Mouse (Mus musculus): ENCODE results near the gene Apoa1.

The Apoa1 gene

DNA sequence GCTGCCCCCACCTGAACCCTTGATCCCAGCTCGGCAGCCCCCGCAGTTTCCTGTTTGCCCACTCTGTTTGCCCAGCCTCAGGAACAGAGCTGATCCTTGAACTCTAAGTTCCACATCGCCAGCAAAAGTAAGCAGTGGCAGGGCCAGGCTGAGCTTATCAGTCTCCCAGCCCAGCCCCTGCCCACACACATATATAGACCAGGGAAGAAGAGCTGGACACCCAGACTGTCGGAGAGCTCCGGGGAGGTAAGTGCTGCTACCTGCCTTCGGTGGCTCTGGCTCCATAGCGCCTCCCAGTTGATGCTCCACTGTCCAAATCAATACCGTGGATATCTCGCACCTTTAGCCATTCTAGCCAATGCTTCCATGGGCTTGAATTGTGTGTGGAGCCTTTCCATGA is at the start of gene Apoa1:
Apoa1 (plus strand) TSS at position 90 of the 400 bp plus-strand sequence.
- DNase-seq = no peak

DNA sequence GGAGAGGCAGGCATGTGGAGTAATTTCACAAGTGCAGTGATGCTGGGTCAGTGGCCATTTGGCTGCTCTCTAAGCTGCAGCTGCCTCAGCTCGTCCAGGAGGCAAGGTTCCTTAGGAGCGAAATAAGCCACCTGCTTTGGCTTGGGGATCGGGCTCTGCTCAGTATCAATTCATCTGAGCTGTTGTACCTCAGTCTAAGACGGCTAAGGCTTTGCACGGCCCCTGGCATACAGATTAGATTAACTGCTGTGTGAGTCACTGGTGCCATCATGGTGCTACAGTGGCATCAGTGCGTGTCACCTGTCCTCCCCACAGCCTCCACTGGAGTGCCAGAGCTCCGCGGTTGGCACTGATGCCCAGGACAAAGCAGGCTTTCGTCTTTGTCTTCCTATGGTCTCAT is 49.8 kb upstream of the Apoa1 start:
- DNase-seq = no peak

DNA sequence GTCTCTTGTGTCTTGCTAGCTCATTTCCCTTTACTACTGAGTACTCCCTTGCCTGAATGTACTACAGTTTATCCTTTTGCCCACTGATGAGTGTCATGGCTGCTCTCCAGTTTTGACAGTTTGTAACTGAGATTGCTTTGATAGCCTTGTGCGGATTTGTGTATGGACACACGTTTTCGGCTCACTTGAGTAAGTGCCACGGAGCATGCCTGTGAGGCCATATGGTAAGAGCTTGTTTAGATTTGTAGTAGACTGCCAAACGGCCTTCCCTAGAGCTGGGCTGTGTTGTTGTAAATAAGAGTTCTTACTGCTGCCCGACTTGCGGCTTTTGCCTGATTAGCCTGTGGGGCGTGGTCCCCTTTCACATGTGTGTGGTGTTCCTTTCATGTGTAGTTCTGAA is 47.1 kb upstream of the Apoa1 start:
- no peak for DNase-seq

DNA sequence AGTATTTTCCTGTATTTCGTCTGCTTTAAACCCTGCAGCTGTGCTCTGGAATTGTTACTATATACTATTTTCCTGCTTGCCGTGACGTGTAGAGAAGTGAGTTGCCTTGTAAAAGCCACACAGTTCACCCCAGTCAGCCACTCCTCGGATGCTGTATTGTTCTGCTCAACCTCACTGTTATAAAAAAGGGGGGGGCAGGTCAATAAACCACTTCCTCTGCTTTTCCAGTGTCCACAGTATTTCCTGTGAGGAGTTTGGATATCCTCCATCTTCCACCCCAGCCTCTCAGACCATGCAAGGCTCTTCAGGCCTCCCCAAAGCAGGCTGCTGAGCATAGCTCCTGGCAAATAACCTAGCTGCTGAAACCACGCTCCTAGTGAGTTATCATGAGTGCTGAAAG is 43.8 kb upstream of the Apoa1 start:
- peak; percentile 91 for DNase-seq

DNA sequence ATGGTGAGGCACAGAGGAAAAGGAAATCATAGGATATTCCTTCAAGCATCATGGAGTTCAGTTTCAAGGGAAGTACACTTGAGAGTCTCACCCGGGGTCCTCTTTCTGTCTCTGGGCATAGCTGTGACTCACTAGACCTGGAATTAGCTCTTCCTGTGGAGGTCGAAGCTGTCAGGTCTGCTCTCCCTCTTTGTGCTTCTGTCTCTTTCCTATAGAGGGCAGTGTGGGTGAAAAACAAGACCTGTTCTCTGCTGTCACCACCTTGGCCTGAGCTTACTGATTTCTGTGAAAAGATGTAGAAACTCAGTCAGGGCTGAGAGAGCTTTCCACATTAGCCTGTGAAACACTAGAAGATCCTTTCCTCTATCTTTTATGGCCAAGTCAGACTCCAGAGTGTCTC is 43.2 kb upstream of the Apoa1 start:
- no peak for DNase-seq

DNA sequence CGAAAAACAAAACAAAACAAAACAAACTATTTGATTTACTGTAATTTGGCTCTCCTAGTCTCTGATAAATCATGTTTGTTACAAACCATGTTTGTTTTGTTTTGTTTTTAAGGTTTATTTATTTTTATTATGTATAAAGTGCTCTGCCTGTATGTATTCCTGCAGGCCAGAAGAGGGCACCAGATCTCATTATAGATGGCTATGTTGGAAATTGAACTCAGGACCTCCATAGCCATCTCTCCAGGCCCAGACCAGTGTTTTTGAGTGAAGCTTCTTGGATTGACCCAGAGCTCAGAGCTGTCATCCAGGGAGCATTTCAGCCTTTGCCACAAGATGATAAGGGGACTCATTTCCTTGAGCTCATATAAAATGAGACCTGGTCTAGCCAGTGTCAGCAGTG is 42.0 kb upstream of the Apoa1 start:
- no peak for DNase-seq

DNA sequence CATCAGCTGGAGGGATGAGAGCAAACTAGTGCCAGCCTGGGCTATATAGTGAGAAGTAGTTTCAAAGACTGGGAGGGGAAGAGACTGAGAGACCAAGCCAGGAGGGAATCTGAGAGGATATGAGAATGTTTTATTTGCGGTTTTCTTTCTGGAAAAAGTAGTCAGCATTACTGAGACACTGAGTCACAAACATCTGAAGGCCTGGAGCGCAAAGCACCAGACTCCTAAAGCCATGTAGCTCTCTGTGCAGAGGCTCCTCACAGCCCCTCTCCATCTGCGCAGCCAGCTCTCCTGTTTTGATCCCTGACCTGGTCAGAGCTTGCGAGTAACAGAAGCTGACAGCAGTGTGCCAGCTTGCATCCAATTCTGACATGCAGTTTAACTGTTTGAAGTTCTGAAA is 40.0 kb upstream of the Apoa1 start:
- no peak for DNase-seq

DNA sequence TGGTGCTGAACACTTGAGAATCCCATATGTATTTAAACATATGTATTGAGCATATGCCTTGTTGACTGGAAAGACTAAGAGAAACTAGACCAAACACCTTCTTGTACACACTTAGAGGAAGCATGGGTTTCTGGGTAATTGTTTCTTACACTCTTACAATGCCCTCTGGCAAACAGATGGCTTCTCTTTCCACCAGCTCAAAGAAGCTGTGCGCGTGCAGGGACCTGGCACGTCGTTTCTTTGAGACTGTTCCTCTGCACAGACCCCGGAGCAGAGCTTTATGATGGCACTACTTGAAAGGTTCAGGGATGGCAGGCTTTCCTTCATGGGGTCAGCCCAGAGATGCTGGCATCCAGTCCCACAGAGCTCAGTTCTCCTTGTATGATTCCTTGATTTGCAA is 39.4 kb upstream of the Apoa1 start:
- DNase-seq = no peak

DNA sequence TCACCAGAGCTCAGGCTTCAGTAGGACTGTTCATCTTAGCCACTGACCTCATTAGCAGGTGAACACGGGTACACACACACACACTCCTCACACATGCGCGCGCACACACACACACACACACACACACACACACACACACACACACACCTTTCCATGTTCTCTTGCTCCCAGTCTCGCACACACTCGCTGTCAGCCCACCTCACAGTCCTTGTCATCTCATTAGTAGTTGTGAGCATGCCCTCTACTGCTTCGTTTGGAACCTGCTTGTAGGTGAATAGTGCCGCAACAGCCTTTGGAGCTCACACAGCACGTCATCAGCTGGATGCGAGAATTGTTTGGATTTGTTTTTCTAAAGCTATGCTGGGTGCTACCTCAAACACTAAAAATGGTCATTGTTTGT is 39.0 kb upstream of the Apoa1 start:
- DNase-seq = no peak

DNA sequence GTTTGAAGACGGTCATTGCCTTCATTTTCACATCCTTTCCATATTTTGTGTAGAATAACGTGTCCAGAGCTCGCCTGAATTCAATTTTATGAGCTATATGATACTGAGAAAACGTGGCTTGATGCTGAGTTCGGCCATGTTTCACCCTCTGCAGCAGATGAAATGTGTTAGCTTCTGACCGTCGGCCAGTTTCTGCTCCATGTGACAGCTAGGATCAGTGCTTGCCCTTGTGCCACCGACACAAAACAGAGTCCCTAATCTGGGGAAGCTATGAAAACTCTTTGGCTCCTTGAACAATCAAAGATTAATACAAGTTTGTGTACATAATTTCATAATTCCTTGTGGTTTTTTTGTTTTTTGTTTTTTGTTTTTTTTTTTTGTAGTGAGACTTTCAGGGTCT is 37.1 kb upstream of the Apoa1 start:
- DNase-seq = peak; percentile 91

DNA sequence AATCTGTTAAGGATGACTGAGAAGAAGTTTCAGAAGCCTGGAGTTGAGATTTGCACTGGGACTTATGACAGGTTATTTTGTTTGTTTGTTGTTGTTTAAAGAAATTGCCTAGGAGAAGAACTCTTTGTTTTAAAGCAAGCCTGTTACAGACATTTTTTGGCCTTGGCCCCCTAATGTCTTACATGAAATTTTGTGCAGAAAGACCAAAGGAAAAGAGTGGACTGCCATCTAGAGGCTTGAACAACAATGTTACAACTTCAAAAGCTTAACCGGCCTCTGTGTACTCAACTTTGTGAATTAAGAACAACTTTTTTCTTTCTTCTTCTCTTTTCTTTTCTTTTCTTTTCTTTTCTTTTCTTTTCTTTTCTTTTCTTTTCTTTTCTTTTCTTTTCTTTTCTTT is 36.7 kb upstream of the Apoa1 start:
- DNase-seq = no peak

DNA sequence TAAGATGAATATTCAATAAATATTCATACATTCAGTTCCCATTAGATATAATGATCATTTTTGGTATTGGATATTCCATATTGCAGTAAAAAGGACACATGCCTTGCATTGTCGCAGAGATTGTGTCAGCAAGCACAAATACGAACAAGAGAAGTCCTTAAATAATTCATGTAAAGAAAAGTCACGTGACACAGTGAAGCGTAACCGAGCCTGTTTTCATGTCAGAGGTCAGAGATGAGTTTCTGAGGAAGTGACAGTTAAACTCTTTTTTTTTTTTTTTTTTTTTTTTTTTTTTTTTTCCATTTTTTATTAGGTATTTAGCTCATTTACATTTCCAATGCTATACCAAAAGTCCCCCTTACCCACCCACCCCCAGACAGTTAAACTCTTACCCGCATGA is 35.7 kb upstream of the Apoa1 start:
- DNase-seq = no peak

DNA sequence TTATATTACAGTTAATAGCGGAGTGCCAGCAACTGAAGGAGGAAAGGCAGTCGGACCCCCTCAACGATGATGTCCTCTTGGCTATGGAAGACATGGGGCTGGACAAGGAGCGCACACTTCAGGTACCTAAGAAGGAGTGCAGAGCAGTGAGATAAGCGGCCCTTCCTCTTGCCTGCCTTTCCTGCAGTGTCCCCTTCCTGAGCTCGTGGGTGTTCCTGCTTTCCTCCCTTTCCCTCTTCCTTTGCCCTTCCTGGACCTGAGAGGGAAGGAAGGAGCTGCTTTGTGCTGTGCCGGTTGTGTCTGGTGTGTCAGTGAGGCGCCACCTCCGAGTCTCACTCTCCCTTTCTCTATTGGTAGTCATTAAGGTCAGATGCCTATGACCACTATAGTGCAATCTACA is 33.6 kb upstream of the Apoa1 start:
- peak; percentile 87 for DNase-seq

DNA sequence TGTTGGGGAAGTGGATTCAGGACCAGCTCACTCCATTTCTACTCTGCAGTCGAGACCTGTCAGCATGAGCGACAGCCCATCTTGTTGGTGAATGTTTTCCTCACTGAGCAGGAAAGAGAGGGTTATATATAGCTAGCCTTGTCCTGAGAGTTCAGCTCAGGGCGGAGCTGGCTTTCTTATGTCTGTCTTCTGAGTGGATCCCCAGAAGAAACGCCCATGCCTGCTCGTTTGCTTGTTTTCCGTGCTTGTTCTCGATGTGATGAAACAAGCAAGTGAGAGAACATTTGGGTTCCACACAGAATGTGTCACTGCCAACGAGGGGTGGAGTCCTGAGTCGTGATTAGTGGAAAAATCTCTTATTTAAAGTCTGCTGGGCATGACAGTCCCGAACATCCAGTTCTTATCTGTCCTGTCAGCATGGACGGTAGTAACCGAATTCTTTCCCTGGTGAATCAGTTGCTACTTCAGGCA is 31.6 kb upstream of the Apoa1 start:
- peak; percentile 98 for DNase-seq

DNA sequence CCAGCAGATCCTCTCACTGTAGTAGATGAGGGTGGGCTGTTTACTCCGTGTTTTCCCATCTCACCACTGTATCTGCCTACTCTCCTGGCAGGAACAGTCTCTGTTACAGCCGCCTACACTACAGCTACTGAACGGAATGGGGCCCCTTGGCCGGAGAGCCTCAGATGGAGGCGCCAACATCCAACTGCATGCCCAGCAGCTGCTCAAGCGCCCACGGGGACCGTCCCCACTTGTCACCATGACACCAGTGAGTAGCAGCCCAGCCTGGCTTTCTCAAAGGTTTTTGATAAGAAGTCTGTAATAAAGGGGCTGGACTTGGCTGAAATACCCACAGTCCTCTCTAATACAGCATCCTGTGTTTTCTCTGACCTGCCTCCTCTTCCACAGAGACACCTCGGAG is 29.9 kb upstream of the Apoa1 start:
- peak; percentile 96 for DNase-seq

DNA sequence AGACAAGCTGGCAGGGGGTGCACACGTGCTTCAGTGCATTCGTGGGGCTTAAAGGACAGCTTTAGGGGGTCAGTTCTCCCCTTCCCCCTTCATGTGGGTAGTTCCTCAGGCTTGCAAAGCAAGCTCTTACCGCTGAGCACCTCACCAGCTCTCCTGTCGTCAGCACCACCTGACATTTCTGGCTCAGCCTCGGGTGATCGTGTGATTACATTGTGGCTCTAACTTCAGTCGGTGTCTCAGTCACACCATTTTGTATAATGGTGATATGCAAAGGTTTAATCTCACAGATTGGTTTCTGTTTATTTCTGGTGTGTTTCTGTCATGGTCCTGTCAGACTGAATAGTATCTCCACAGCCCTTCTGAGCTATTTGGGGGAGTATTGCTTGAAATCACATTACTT is 29.4 kb upstream of the Apoa1 start:
- DNase-seq = no peak

DNA sequence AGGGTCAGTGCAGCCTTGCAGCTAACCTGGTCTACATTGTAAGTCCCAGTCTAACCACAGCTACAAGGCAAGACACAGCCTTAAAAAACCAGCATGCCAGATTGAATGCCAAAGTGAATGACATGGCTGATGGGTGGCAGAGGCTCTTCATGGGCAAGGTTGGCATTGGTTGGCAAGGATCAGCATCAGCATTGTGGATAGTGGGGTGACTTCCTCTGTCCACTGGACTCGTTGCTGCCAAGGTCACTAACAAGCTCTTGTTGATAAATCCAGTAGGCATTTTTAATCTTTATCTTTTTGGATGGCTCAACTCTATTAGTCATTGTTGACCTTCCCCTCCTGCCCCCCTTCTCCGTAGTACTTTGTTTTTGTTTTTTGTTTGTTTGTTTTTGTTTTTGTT is 28.8 kb upstream of the Apoa1 start:
- DNase-seq = peak; percentile 94

DNA sequence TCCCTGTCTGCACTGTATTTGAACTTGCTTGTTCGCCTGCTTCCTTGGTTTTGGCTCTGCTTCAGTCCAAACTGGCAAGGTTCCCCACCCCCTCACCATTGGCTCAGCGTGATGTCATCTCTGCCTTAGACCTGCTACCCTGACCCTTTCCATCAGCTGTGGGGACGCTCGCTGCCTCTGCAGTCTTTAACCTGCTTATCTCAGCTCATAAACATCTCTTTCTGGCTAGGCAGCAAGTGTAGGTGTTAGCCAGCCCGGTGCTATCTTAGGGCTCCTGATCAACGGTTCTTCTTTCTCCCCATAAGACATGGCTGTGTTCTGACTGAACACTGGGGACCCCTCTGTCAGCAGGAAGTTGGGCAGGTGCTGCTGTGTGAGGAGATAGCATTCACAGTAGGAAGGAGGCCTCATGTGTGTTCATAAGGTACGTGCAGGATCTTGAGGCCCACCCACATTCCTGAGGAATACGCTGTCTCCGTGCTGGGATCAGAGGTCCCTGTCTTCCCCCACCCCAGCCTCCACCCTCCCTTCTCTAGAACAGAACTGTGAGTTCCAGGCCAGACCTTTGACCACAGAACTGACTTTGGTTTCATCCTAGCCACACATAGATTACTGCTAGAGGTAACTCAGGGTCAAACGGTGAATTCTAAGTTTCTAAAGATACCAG is 21.4 kb upstream of the Apoa1 start:
- DNase-seq = no peak

DNA sequence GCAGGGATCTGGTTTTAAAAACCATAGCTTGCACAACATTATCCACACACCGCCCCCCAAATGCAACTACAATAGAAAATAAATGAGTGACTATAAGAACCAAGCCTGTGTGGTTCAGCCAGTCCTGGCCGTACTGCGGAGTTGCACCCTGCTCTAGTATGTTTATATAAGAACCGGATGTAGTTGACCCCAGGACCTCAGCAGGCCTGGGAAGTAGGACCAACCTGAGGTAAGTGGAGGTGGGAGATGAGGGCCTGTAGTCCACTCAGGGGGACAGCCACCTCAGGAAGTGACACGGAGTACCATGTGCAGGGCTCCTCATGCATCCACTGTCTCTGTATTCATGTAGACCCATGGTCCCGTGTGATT is 20.9 kb upstream of the Apoa1 start:
- no peak for DNase-seq

DNA sequence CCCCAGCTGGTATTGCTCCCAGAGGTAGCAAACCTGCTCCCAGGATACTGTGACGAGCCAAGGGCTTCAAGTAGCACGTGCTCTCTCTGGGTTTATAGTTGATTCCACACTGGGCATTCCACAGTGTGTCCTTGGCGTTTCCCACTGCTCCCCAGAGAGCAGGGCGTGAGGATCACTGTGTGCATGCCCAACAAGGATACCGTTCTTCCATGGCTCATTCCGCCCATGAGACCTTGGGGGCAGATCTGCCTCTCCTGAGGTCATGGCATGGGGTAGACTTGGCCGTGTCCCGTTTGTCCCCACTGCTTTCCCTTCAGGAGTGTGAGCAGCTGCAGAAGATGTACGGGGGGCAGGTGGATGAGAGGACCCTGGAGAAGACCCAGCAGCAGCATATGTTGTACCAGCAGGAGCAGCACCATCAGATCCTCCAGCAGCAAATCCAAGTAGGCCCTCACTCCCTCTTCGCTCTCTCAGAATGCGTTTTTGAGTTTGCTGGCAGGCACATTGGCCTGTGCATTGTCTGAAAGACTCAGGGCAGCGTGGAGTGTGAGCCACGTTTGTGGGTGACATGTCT is 19.9 kb upstream of the Apoa1 start:
- DNase-seq = peak; percentile 81

DNA sequence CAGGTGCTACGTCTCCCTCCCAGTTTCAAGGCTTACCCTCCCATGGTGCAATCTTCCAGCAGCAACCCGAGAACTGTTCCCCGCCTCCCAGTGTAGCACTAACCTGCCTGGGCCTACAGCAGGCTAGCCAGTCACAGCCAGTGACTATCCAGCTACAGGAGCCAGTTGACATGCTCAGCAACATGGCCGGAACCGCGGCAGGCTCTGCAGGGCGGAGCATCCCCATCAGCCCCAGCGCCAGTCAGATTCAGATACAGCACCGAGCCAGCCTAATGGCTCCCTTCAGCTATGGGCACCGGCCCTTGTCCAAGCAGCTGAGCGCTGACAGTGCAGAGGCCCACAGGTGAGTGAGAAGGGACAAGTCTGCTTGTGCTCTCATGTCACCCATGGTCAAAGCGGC is 17.9 kb upstream of the Apoa1 start:
- peak; percentile 88 for DNase-seq

DNA sequence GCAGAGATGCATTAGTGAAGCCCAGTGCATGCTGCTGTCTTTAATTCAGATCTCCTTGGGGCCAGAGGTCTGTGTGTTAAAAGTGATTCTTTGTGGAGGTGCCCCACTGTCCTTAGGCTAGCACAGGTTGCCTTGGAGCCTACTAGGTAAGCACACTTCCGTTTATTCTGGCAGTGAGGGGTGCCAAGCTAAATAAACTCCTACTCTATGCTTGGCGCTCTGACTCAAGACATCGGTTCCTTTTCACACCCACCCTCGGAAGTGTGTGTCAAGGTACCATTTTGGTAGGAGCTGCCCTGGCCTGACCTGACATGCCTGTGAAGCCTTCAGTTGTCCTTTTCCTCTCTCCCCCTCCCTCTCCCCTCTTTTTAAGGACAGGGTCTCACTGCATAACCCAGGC is 14.1 kb upstream of the Apoa1 start:
- DNase-seq = no peak

DNA sequence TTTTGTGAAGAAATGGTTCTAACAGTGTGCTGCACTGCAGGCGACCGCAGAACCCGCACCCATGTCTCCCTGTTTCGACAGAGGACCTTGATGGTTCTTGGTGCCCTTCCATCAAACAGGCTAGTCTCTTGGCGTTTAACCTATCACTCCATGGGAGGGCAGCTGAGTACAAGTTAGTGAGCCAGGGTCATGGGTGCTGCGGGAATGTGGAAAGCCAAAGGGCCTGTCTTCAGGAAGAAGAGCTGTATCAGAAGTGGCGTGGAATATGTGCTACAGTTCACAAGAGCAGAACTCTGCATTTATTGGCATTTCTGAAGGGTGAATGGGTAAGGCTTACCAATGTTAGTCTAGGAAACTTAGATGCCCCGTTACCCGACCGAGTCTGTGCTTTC is 13.4 kb upstream of the Apoa1 start:
- DNase-seq = peak; percentile 91

DNA sequence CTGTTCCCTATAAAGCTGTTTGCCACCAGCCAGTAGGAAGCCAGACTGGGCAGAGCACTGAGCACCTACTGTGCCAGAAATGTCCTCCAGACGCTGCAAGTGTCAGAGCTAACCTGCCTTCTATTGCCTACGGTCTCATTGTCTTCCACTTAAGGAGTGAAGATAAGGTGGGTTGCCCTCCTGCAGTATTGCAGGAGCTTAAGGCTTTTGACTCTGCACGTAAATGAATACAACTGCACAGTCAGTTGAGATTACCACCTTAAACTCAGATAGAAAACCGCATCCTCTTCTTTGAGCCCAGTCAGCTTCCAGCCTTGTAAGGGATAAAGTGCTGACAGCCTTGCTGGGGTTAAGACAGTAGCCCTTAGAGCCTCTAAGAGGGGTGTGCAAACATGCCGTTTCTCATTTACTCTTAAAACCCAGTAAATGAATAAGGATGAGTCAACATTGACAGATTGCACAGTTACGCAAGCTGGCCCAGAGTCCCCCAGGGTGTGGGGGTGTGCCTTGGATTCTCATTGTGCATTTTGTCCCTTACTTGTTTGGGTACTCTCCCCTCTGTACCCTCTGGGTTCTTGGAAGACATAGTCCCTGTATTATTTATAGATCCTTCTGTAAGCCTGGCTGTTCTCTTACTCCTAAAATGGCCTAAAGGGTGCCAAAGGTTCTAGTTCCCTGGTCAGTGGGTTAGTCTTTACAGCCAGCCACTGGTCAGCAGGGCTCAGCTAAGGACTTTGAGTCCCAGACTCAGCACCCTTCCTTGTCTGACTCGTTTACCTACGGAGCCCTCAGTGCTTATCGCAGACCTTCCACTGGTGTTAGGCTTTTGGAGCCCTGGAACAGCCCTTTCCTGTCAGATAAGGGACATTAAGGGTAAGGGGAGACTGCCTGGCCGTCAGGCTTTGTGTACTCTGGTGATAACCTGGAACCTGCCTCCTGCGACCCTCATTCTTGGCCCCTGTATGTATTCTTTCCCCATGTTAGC is 12.8 kb upstream of the Apoa1 start:
- DNase-seq = peak; percentile 92

Data from heart, adult 11 months (tissue).